8 mouse cellular contexts compared by ENCODE assay signal in genomic region chr14:120275246-120276238, GRCm38 (mm10). TPM values are rescaled to one million over a fixed set of nuclear protein-coding genes. Genes with fewer than 3 reads are reported as not detected.
DNase-seq lines count a peak whose midpoint lies in the region; ATAC-seq lines count a peak whose summit lies in the region.

Mbnl2 (plus strand) TSS chr14:120275669.

- H3K4me3 ChIP-seq in intestine, embryonic 14.5 days (ENCODE audit: low read depth, low read length): peak within 1 kb of the TSS; percentile 62

- H3K9me3 ChIP-seq in intestine, embryonic 14.5 days (ENCODE audit: control insufficient read depth, low read length): no peaks in the 10 kb centered on the region

- H3K36me3 ChIP-seq in intestine, embryonic 14.5 days (ENCODE audit: control insufficient read depth, insufficient read depth, low read length): no peaks in the 10 kb centered on the region

- H3K9ac ChIP-seq in intestine, embryonic 14.5 days (ENCODE audit: low read length): peak within 1 kb of the TSS; percentile 74

- intact Hi-C loops in gastrocnemius, postnatal 14 days (cut with DNase I; ENCODE audit: low total_unique reads): no loop called here
- intact Hi-C loops in left cerebral cortex, postnatal 14 days (cut with DNase I): loop anchor here (5.0 kb wide), 2 partner anchors 122 to 138 kb away; no protein-coding TSS in a partner anchor

- H3K27me3 ChIP-seq in intestine, embryonic 14.5 days (replicated peaks; ENCODE audit: control insufficient read depth, insufficient read depth, low read length): no peaks in the 10 kb centered on the region

- peaks cover 33% of the 10 kb centered on the region for H3K4me1 ChIP-seq in intestine, embryonic 14.5 days (replicated peaks; ENCODE audit: control insufficient read depth, insufficient read depth, low read length)

- H3K4me2 ChIP-seq in intestine, embryonic 14.5 days (ENCODE audit: low read length): peak within 1 kb of the TSS; percentile 91

- WGBS in intestine, embryonic 14.5 days: under 1% methylated on average over 35 of the region's 35 CpGs

- DNase-seq in adrenal gland, adult (ENCODE audit: inconsistent age in 2 of 2, low spot score in 1 of 2): peak; percentile 97 to 98
- peak; percentile 95 for DNase-seq in embryo, embryonic 10.5 days (ENCODE audit: low spot score)
- DNase-seq in gastrocnemius, postnatal 14 days: peak; percentile 98
- DNase-seq in intestine, embryonic 14.5 days (ENCODE audit: low spot score): peak; percentile 95
- DNase-seq in left cerebral cortex, postnatal 14 days (ENCODE audit: low spot score in 2 of 2): peak; percentile 95 to 96
- peak; percentile 95 for DNase-seq in mesoderm, embryonic 11.5 days (ENCODE audit: low read depth, low spot score)
- DNase-seq in right cerebral cortex, postnatal 36 days (ENCODE audit: low spot score in 2 of 2): peak; percentile 93 to 98
- peak; percentile 96 for DNase-seq in yolk sac, embryonic 10.5 days (ENCODE audit: low spot score)

- H3K27ac ChIP-seq in intestine, embryonic 14.5 days (ENCODE audit: low read depth): peak within 1 kb of the TSS; percentile 91

- ATAC-seq in intestine, embryonic 14.5 days (replicated peaks; ENCODE audit: low FRiP score, low TSS enrichment, low read depth): peak; percentile 94

RNA-seq across cellular contexts. Expression of gene Mbnl2, which starts in this region (rescaled TPM):
- total RNA-seq in gastrocnemius, postnatal 14 days (2021): 100 to 1,000 TPM; 232 to 277 TPM
- polyA plus RNA-seq in intestine, embryonic 14.5 days (2014; fragmentation: Nextera tagmentation; extraction: Ambion mirVana): 111 and 118 TPM in 2 replicates
- 100 to 1,000 TPM; 192 to 202 TPM for total RNA-seq in left cerebral cortex, postnatal 14 days (2021)

Comparison
In these comparisons a context has a peak if more than half of its experiments do, and no peak if none do; other contexts are left out.
1. Peak in every context shown above with its lines: DNase-seq, ATAC-seq, H3K4me3 ChIP-seq and H3K27ac ChIP-seq.